Mouse (Mus musculus) heart, embryonic 16.5 days (tissue): Measurements from ENCODE around the gene Dzip1l. TPM values are rescaled to one million over a fixed set of nuclear protein-coding genes. Genes with fewer than 3 reads are reported as not detected.
A peak's percentile ranks its signal among the peaks of the same experiment; 100 is the strongest.

Experiments
- ATAC-seq: fragments of 200-750 bp; cut with Nextera tagmentation; replicated peaks from 2 replicates; pipeline ENCODE4 v1.8.0; 2017; ENCODE audit warnings: moderate number of reproducible peaks; ENCODE audit not compliant: insufficient read depth, low FRiP score; ENCODE audit errors: extremely low read depth
- H3K27ac ChIP-seq: fragments of 300-500 bp; sonication (generic); 2 replicates; pipeline ENCODE4 v1.5.1; 2014; ENCODE audit warnings: mild to moderate bottlenecking, low read length, control low read depth, moderate library complexity
- H3K27me3 ChIP-seq: fragments of 300-500 bp; sonication (generic); 2 replicates; pipeline ENCODE4 v1.6.1; 2014; ENCODE audit warnings: low read length, mixed read lengths; ENCODE audit not compliant: control insufficient read depth, insufficient read depth
- H3K36me3 ChIP-seq: fragments of 300-500 bp; sonication (generic); 2 replicates; pipeline ENCODE4 v1.6.1; 2014; ENCODE audit not compliant: control insufficient read depth, insufficient read depth
- H3K4me1 ChIP-seq: fragments of 300-500 bp; sonication (generic); 2 replicates; pipeline ENCODE4 v1.6.1; 2014; ENCODE audit warnings: low read length, mixed read lengths; ENCODE audit not compliant: control insufficient read depth, insufficient read depth
- H3K4me2 ChIP-seq: fragments of 300-500 bp; sonication (generic); 2 replicates; pipeline ENCODE4 v1.6.1; 2014; ENCODE audit warnings: low read depth, mild to moderate bottlenecking, control low read depth, low read length
- H3K4me3 ChIP-seq: fragments of 300-500 bp; sonication (generic); 2 replicates; pipeline ENCODE4 v1.5.1; 2014; ENCODE audit warnings: mild to moderate bottlenecking, control low read depth, low read length
- H3K9ac ChIP-seq: fragments of 300-500 bp; sonication (generic); 2 replicates; pipeline ENCODE4 v1.6.1; 2014; ENCODE audit warnings: low read length, control low read depth
- H3K9me3 ChIP-seq: fragments of 300-500 bp; sonication (generic); replicated peaks from 2 replicates; pipeline ENCODE4 v1.6.1; 2016; ENCODE audit warnings: low read length; ENCODE audit not compliant: control insufficient read depth
- WGBS: fragments of 180-500 bp; shearing (Covaris S2); extraction: QIAGEN DNeasy Blood & Tissue Kit; methylation state at CpG from one replicate; pipeline ENCODE4 v1.1.7; 2014; 5-methylcytosine and 5-hydroxymethylcytosine counted together
- polyA plus RNA-seq: library from polyadenylated mRNA; unstranded; fragments of >200 nt; fragmentation: Nextera tagmentation; extraction: Ambion mirVana; gene quantifications from 2 replicates; pipeline ENCODE4 v1.2.1, GENCODE M21; 2015

The Dzip1l gene
- polyA plus RNA-seq, 1 experiment from 2014 or later, result 13.5 TPM

GRCm38 (mm10) chr9:99667596-99667995 is 38.3 kb downstream of the Dzip1l start:
- Histone ChIP-seq H3K4me1 (no peaks in the 10 kb centered on the region), H3K27ac (no peak overlapping the region), H3K27me3 (no peaks in the 10 kb centered on the region), H3K4me2 (no peak overlapping the region), H3K36me3 (peaks cover 52% of the 10 kb centered on the region), H3K4me3 (no peak overlapping the region), H3K9ac (no peak overlapping the region), H3K9me3 (peaks cover 5% of the 10 kb centered on the region; the same call in 1 of the 2 replicates)
- no peak for ATAC-seq
- WGBS, result 76% methylated on average over 8 of the region's 8 CpGs

DNA sequence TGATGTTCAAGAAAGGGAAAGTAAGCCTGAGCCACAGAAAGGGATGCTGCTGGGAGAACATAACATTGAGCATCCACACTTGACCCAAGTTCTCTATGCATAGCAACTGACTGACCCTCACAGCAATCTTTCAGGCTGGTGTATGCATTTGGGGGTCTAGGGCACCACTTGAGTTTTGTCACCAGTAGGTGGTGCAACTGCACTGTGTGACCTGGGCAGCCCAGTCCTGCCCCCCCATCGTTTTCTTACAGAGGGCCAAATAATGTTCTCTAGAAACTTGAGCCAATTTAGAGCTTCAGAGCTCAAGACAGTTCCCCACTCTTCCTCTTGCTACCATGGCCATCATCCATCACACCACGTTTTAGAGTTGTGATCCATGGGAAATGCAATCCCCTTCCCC is 42.3 kb downstream of the Dzip1l start:
- H3K9ac ChIP-seq, result no peak overlapping the region
- no peaks in the 10 kb centered on the region for H3K27me3 ChIP-seq
- no peaks in the 10 kb centered on the region for H3K4me1 ChIP-seq
- peaks cover 32% of the 10 kb centered on the region for H3K36me3 ChIP-seq
- peaks cover 5% of the 10 kb centered on the region; the same call in 1 of the 2 replicates for H3K9me3 ChIP-seq
- no peak overlapping the region for H3K4me3 ChIP-seq
- H3K4me2 ChIP-seq, result no peak overlapping the region
- no peak for ATAC-seq
- H3K27ac ChIP-seq, result no peak overlapping the region
- 35% methylated on average over 2 of the region's 2 CpGs for WGBS

DNA sequence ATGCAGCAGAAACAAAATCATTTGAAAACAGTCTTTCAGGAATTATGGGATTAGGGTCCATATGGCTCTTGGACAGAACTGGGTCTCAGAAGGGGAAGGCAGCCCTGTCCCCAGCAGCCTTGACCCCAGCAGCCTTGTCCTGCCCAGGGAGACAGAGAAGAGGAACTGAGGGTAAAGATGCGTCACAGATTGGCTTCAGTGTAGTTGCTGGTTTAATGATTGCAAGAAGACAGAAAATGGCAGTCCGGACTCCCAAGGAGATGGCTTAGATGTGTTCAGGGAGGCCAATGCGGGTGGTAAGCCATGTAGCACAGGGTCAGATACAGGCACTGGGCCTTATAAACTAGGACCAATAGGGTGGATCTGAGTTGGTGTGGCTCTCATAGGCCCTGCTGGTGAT is 46.4 kb downstream of the Dzip1l start:
- 90% methylated on average over 3 of the region's 3 CpGs for WGBS
- H3K4me1 ChIP-seq, result no peaks in the 10 kb centered on the region
- H3K4me2 ChIP-seq, result no peak overlapping the region
- no peak overlapping the region for H3K4me3 ChIP-seq
- ATAC-seq, result no peak
- no peaks in the 10 kb centered on the region for H3K36me3 ChIP-seq
- no peaks in the 10 kb centered on the region for H3K9me3 ChIP-seq
- no peaks in the 10 kb centered on the region for H3K27me3 ChIP-seq
- no peak overlapping the region for H3K27ac ChIP-seq
- no peak overlapping the region for H3K9ac ChIP-seq

GRCm38 (mm10) chr9:99681980-99682570 is 52.8 kb downstream of the Dzip1l start:
- ATAC-seq, result peak; percentile 55
- Histone ChIP-seq H3K4me2 (peak overlapping the region; percentile 69), H3K27me3 (no peaks in the 10 kb centered on the region), H3K9ac (peak overlapping the region; percentile 17; the same call in 1 of the 2 replicates), H3K9me3 (no peaks in the 10 kb centered on the region), H3K36me3 (no peaks in the 10 kb centered on the region), H3K27ac (peak overlapping the region; percentile 48), H3K4me3 (peak overlapping the region; percentile 34), H3K4me1 (peaks cover 8% of the 10 kb centered on the region)
- 31% methylated on average over 21 of the region's 21 CpGs for WGBS

GRCm38 (mm10) chr9:99685061-99685521 is 55.8 kb downstream of the Dzip1l start:
- no peak for ATAC-seq
- Histone ChIP-seq H3K9ac (no peak overlapping the region), H3K4me1 (peaks cover 8% of the 10 kb centered on the region), H3K4me2 (no peak overlapping the region), H3K4me3 (no peak overlapping the region), H3K27me3 (no peaks in the 10 kb centered on the region), H3K27ac (no peak overlapping the region), H3K9me3 (no peaks in the 10 kb centered on the region), H3K36me3 (no peaks in the 10 kb centered on the region)
- WGBS, result 52% methylated on average over 5 of the region's 5 CpGs

DNA sequence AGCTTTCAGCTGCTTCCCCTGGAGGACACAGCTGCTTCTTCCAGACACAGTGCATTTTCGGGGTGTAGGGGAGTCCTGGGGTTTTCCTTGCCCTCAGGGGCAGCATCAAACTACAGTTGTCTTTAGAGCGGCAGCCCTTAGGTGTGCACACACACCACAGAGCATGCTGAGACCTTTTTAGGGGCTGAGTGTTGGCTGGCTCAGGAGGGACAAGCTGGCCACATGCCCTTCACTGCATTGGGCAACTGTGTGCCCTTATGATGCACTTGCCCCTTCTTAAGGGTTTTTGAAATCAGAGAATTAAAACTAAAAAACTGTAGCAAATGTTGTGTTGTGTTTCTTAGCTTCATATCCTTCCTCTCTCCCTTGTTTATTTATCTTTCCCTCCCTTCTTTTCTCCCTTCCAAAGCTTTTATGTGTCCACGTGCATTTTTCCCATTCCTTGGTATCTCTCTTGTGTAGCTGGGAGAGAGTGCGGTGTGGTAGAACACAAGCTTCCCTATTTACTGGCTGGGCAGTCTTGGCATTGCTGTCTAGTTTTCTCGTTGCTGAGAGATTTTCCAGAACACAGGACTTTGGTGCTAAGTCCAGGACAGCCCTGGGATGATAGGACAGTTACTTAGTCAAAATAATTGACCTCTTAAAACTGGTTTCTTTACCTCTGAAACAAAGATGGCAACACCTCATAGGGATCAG is 56.4 kb downstream of the Dzip1l start:
- ATAC-seq, result no peak
- 60% methylated on average over 5 of the region's 5 CpGs for WGBS
- H3K4me3 ChIP-seq, result no peak overlapping the region
- peaks cover 8% of the 10 kb centered on the region for H3K4me1 ChIP-seq
- H3K4me2 ChIP-seq, result no peak overlapping the region
- no peaks in the 10 kb centered on the region for H3K9me3 ChIP-seq
- no peak overlapping the region for H3K27ac ChIP-seq
- H3K36me3 ChIP-seq, result no peaks in the 10 kb centered on the region
- no peak overlapping the region for H3K9ac ChIP-seq
- H3K27me3 ChIP-seq, result no peaks in the 10 kb centered on the region

GRCm38 (mm10) chr9:99689796-99690195 is 60.5 kb downstream of the Dzip1l start:
- Histone ChIP-seq H3K4me3 (no peak overlapping the region), H3K4me1 (no peaks in the 10 kb centered on the region; the same call in 1 of the 2 replicates), H3K27ac (no peak overlapping the region), H3K9me3 (no peaks in the 10 kb centered on the region), H3K4me2 (no peak overlapping the region), H3K36me3 (no peaks in the 10 kb centered on the region), H3K9ac (no peak overlapping the region), H3K27me3 (no peaks in the 10 kb centered on the region)
- no peak for ATAC-seq
- WGBS, result 86% methylated on average over 5 of the region's 5 CpGs

DNA sequence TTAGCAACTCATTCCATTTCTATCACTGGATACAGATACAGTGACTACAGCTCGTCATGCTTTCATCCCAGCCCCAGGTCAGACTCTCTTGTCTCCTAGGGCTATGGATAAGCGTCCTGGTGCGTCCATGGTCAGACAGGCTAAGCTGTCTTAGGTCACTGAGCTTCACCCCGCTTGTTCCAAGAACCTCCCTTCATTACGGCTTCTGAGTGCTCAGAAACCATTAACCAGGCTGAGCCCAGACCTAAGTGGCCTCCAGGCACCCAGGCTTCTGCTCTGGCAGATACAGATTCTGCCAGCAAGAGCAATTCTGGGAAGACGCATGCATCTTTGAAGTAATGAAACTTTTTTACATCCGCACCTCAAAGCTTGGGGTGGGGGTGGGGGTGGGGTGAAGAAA is 61.1 kb downstream of the Dzip1l start:
- H3K4me2 ChIP-seq, result no peak overlapping the region
- no peak for ATAC-seq
- no peaks in the 10 kb centered on the region for H3K36me3 ChIP-seq

DNA sequence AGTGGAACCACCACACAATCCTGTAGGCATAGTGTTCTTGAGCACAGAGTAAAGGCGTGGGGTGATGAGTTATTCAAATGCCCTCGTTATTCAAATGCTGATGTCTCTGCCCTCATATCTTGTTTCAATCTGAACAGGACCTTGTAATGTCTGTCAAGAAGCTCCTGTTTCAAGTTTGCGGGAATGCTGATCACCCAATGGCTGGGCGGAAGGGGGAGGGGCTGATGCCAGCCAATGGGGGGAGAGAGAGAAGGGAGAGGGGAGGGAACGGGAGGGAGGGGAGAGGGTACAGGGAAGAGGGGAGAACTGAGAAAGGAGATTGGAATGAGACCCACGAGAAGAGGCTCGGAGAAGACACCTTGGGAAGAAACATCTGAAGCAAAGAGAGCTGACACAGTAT is 65.7 kb downstream of the Dzip1l start:
- Histone ChIP-seq H3K4me3 (no peak overlapping the region), H3K9me3 (no peaks in the 10 kb centered on the region), H3K27ac (no peak overlapping the region), H3K9ac (no peak overlapping the region), H3K36me3 (no peaks in the 10 kb centered on the region), H3K4me1 (no peaks in the 10 kb centered on the region), H3K4me2 (no peak overlapping the region), H3K27me3 (no peaks in the 10 kb centered on the region)
- WGBS, result 51% methylated on average over 7 of the region's 7 CpGs
- no peak for ATAC-seq

More for the DNA sequence above, 61.1 kb downstream of the Dzip1l start:
- H3K4me1 ChIP-seq, result no peaks in the 10 kb centered on the region
- no peaks in the 10 kb centered on the region for H3K27me3 ChIP-seq
- H3K9me3 ChIP-seq, result no peaks in the 10 kb centered on the region
- no peak overlapping the region for H3K27ac ChIP-seq
- WGBS, result 77% methylated on average over 7 of the region's 7 CpGs
- H3K9ac ChIP-seq, result no peak overlapping the region
- no peak overlapping the region for H3K4me3 ChIP-seq
